8 mouse cellular contexts compared by ENCODE assay signal in genomic region chr3:82902757-82903612, GRCm38 (mm10). TPM values are rescaled to one million over a fixed set of nuclear protein-coding genes. Genes with fewer than 3 reads are reported as not detected.
A peak's percentile ranks its signal among the peaks of the same experiment; 100 is the strongest.
DNase-seq lines count a peak whose midpoint lies in the region; ATAC-seq and TF ChIP-seq lines count a peak whose summit lies in the region.

No protein-coding gene starts in this region.

- H3K4me1 ChIP-seq in heart, adult 2 months (ENCODE audit: control insufficient read depth, insufficient read depth, low read length), result no peaks in the 10 kb centered on the region
- peaks cover 13% of the 10 kb centered on the region for H3K4me1 ChIP-seq in hindbrain, embryonic 15.5 days (replicated peaks)
- H3K4me1 ChIP-seq in midbrain, embryonic 12.5 days, result peaks cover 13% of the 10 kb centered on the region

- intact Hi-C loops in heart, adult 2 months (cut with DNase I), result no loop called here

- no peaks in the 10 kb centered on the region for H3K9me3 ChIP-seq in hindbrain, embryonic 15.5 days
- no peaks in the 10 kb centered on the region for H3K9me3 ChIP-seq in midbrain, embryonic 12.5 days

- H3K27me3 ChIP-seq in heart, adult 2 months (ENCODE audit: control insufficient read depth, insufficient read depth, low read length), result peaks cover 4% of the 10 kb centered on the region; the same call in 1 of the 2 replicates
- H3K27me3 ChIP-seq in hindbrain, embryonic 15.5 days, result peaks cover 17% of the 10 kb centered on the region
- H3K27me3 ChIP-seq in midbrain, embryonic 12.5 days, result peaks cover 28% of the 10 kb centered on the region

- no peak overlapping the region for H3K9ac ChIP-seq in heart, adult 2 months (ENCODE audit: low read depth, low read length)
- no peak overlapping the region for H3K9ac ChIP-seq in hindbrain, embryonic 15.5 days
- H3K9ac ChIP-seq in midbrain, embryonic 12.5 days (replicated peaks), result no peak overlapping the region

- no peaks in the 10 kb centered on the region for H3K36me3 ChIP-seq in heart, adult 2 months (ENCODE audit: control insufficient read depth, insufficient read depth, low read length)
- no peaks in the 10 kb centered on the region for H3K36me3 ChIP-seq in hindbrain, embryonic 15.5 days
- H3K36me3 ChIP-seq in midbrain, embryonic 12.5 days, result no peaks in the 10 kb centered on the region

- TF ChIP-seq POLR2A in heart, adult 2 months (IDR thresholded peaks at IDR 0.05; ENCODE audit: insufficient read depth, low read depth, low read length), result no peak

- 0 out of 2 replicates have a peak, but pooled peaks have one; percentile 11 for ATAC-seq in hindbrain, embryonic 15.5 days (ENCODE audit: low FRiP score, low read depth)
- ATAC-seq in midbrain, embryonic 12.5 days (ENCODE audit: low FRiP score, low read depth), result no peak

- WGBS in heart, adult 2 months, result 24% methylated on average over 20 of the region's 20 CpGs
- 26% methylated on average over 20 of the region's 20 CpGs for whole genome bisulfite sequencing in hindbrain, embryonic 15.5 days
- WGBS in midbrain, embryonic 12.5 days, result 23% methylated on average over 20 of the region's 20 CpGs

- DNase-seq in heart, adult 2 months, result no peak
- no peak for DNase-seq in heart, adult 11 months
- peak; percentile 10 for DNase-seq in embryo, embryonic 10.5 days (ENCODE audit: low spot score)
- DNase-seq in layer of hippocampus, adult 9-11 months, result no peak
- no peak for DNase-seq in urinary bladder, postnatal 36 days (ENCODE audit: low spot score in 2 of 2)
- no peak for DNase-seq in layer of hippocampus, adult 11-12 months (ENCODE audit: low spot score)

- H3K27ac ChIP-seq in heart, adult 2 months, result no peak overlapping the region
- no peak overlapping the region for H3K27ac ChIP-seq in hindbrain, embryonic 15.5 days (replicated peaks)
- no peak overlapping the region for H3K27ac ChIP-seq in midbrain, embryonic 12.5 days (replicated peaks)

- no peaks in the 10 kb centered on the region for H3K79me2 ChIP-seq in heart, adult 2 months (replicated peaks; ENCODE audit: control insufficient read depth, insufficient read depth, low read length)

- peak overlapping the region; percentile 35 for H3K4me3 ChIP-seq in heart, adult 2 months
- peak overlapping the region; percentile 47 for H3K4me3 ChIP-seq in hindbrain, embryonic 15.5 days
- peak overlapping the region; percentile 46 for H3K4me3 ChIP-seq in midbrain, embryonic 12.5 days

- no peak for TF ChIP-seq CTCF in heart, adult 2 months (IDR thresholded peaks at IDR 0.05)

- TF ChIP-seq EP300 in heart, adult 2 months (IDR thresholded peaks at IDR 0.05; ENCODE audit: insufficient read depth, low read depth, low read length), result no peak

- H3K4me2 ChIP-seq in hindbrain, embryonic 15.5 days, result peak overlapping the region; percentile 88
- peak overlapping the region; percentile 85 for H3K4me2 ChIP-seq in midbrain, embryonic 12.5 days (replicated peaks)

RNA-seq across cellular contexts. Expression of gene Lrat, which starts 0.8 kb away (rescaled TPM):
- under 1 TPM; 0.09 to 0.23 TPM for total RNA-seq in heart, adult 2 months (2021)
- polyA plus RNA-seq in heart, adult 2 months (2012; rRNA removed), result 0.49 and 1.2 TPM in 2 replicates
- 0.45 and 0.53 TPM in 2 replicates for polyA plus RNA-seq in hindbrain, embryonic 15.5 days (2015; fragmentation: Nextera tagmentation; extraction: Ambion mirVana)
- 0.03 TPM in 1 of 2 replicates, not detected in the other for polyA plus RNA-seq in midbrain, embryonic 12.5 days (2016; fragmentation: Nextera tagmentation; extraction: Ambion mirVana)

RNA-seq across cellular contexts. Expression of gene Rbm46, which starts 26.7 kb away (rescaled TPM):
- under 1 TPM; 0.14 to 0.16 TPM for total RNA-seq in heart, adult 2 months (2021)
- polyA plus RNA-seq in heart, adult 2 months (2012; rRNA removed), result 0.10 TPM in 1 of 2 replicates, not detected in the other
- 1.4 and 2.1 TPM in 2 replicates for polyA plus RNA-seq in hindbrain, embryonic 15.5 days (2015; fragmentation: Nextera tagmentation; extraction: Ambion mirVana)
- 3.7 and 4.6 TPM in 2 replicates for polyA plus RNA-seq in midbrain, embryonic 12.5 days (2016; fragmentation: Nextera tagmentation; extraction: Ambion mirVana)
